Mouse (Mus musculus) myocyte (in vitro differentiated cells): ENCODE data around the gene Smok2b.
"Not testable (repeated sequence)": the region's sequence is repeated elsewhere in the genome, so short reads cannot be mapped to it uniquely, and the experiment has no call there.

Experiments used
- CEBPB ChIP-seq: IDR thresholded peaks from 2 replicates; pipeline ENCODE4 v1.6.1; 2011; ENCODE audit warnings: mild to moderate bottlenecking, moderate library complexity; ENCODE audit not compliant: poor library complexity, insufficient read depth, severe bottlenecking
- E2F4 ChIP-seq: IDR thresholded peaks from one replicate; pipeline ENCODE4 v1.6.1; 2011; ENCODE audit warnings: mild to moderate bottlenecking, control low read depth, moderate library complexity; ENCODE audit not compliant: insufficient read depth
- MAX ChIP-seq: IDR thresholded peaks from one replicate; pipeline ENCODE4 v1.6.1; 2011; ENCODE audit warnings: low read depth, mild to moderate bottlenecking, control low read depth
- MYOD1 ChIP-seq, 3 experiments: IDR thresholded peaks; one replicate each; pipeline ENCODE4 v1.6.1; 2011; ENCODE audit warnings: control low read depth in 2 of 3, low read depth in 2 of 3, mild to moderate bottlenecking in 2 of 3, moderate library complexity in 1 of 3; ENCODE audit not compliant: insufficient read length in 2 of 3, control insufficient read depth in 1 of 3
- MYOG ChIP-seq, 3 experiments: IDR thresholded peaks; one replicate each; pipeline ENCODE4 v1.6.1; 2011; ENCODE audit warnings: control low read depth in 2 of 3, low read depth in 2 of 3, mild to moderate bottlenecking in 2 of 3; ENCODE audit not compliant: insufficient read length in 2 of 3, control insufficient read depth in 1 of 3, insufficient read depth in 1 of 3
- POLR2A ChIP-seq: IDR thresholded peaks from one replicate; pipeline ENCODE4 v1.6.1; 2011; ENCODE audit warnings: low read depth, mild to moderate bottlenecking, control low read depth, moderate library complexity; ENCODE audit not compliant: insufficient read length
- POLR2AphosphoS2 ChIP-seq: IDR thresholded peaks from one replicate; pipeline ENCODE4 v1.6.1; 2011; ENCODE audit warnings: low read depth, control low read depth; ENCODE audit not compliant: insufficient read length
- REST ChIP-seq: IDR thresholded peaks from one replicate; pipeline ENCODE4 v1.6.1; 2011; ENCODE audit warnings: mild to moderate bottlenecking, control low read depth, moderate library complexity; ENCODE audit not compliant: insufficient read depth, insufficient read length
- SRF ChIP-seq: IDR thresholded peaks from one replicate; pipeline ENCODE4 v1.6.1; 2011; ENCODE audit warnings: low read depth; ENCODE audit not compliant: control insufficient read depth, insufficient read length
- TCF12 ChIP-seq: IDR thresholded peaks from one replicate; pipeline ENCODE4 v1.6.1; 2011; ENCODE audit warnings: mild to moderate bottlenecking, control low read depth; ENCODE audit not compliant: poor library complexity, insufficient read depth, severe bottlenecking
- TCF3 ChIP-seq: IDR thresholded peaks from one replicate; pipeline ENCODE4 v1.6.1; 2011; ENCODE audit warnings: low read depth, control low read depth; ENCODE audit not compliant: insufficient read length
- USF1 ChIP-seq: IDR thresholded peaks from one replicate; pipeline ENCODE4 v1.6.1; 2011; ENCODE audit warnings: low read depth, mild to moderate bottlenecking, control low read depth, moderate library complexity

DNA sequence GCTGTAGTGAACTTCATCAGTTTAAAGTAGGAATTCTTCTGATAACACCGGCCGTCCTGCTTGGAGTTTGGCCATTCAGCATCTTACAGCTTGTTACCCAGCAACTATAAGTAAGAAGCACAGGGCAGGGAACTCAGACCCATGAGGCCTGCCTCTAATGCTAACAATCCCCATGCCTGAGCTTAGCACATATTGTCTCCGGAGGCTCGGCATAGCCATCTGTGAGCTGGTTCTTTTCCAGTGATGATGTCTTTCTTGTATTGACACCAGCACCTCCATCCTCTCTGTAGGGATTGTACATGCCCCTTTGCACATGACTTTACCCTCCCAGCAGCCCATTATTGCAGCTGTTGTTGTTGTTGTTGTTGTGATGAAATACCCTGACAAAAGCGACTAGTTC is 45.5 kb upstream of the Smok2b start:
- not testable (repeated sequence) for TF ChIP-seq MAX; USF1; POLR2A; TCF12; MYOG (IDR thresholded peaks at IDR 0.05; ENCODE audit: control insufficient read depth in 1 of 3, insufficient read depth in 1 of 3, insufficient read length in 2 of 3, low read depth in 2 of 3); REST; MYOD1 (IDR thresholded peaks at IDR 0.05; ENCODE audit: control insufficient read depth in 1 of 3, insufficient read length in 2 of 3, low read depth in 2 of 3); CEBPB; SRF; TCF3; POLR2AphosphoS2; E2F4
